In the genomic region with DNA sequence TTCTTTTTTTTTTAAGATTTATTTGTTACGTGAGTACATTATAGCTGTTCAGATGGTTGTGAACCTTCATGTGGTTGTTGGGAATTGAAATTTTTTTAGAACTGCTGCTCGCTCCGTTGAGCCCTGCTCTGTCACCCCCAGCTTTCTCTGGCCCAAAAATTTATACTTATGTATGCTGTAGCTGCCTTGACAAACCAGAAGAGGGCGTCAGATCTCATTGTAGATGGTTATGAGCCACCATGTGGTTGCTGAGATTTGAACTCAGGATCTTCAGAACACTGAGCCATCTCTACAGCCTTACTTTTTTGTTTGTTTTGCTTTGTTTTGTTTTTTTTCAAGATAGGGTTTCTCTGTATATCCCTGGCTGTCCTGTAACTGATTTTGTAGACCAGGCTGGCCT, we compare ENCODE assay signal across 22 mouse cellular contexts. TPM values are rescaled to one million over a fixed set of nuclear protein-coding genes. Genes with fewer than 3 reads are reported as not detected.
DNase-seq lines count a peak whose midpoint lies in the region; ATAC-seq and TF ChIP-seq lines count a peak whose summit lies in the region.
"Had no signal": no experiment of that assay in that cellular context is flagged by ENCODE, and none has a peak within 500 bp of the region (broad histone marks: within the 10 kb centered on the region; RNA-seq: fewer than 3 reads in every experiment).

No protein-coding gene starts in this region.

- no peaks in the 10 kb centered on the region for H3K4me1 ChIP-seq in E14TG2a.4 (replicated peaks; ENCODE audit: low read depth, low read length)
- no peaks in the 10 kb centered on the region for H3K4me1 ChIP-seq in stomach, postnatal 0 days (replicated peaks; ENCODE audit: control insufficient read depth, insufficient read depth)
- H3K4me1 ChIP-seq: embryonic facial prominence, embryonic 13.5 days; forebrain, embryonic 13.5 days; hindbrain, embryonic 12.5 days; intestine, embryonic 15.5 days had no signal

- POLR2A ChIA-PET in Patski (lab: Charles Lee): no interaction called here

- CTCF ChIA-PET in Patski (lab: Charles Lee): interaction anchor here (1.0 kb wide), 1 partner anchor 13 kb away, joined by 3 read pairs; no protein-coding TSS in a partner anchor

- no peak for TF ChIP-seq EP300 in stomach, postnatal 0 days (optimal IDR thresholded peaks at IDR 0.05)

- 87% methylated on average over 4 of the region's 4 CpGs for WGBS in stomach, postnatal 0 days

- H3K4me3 ChIP-seq in layer of hippocampus, adult 2 months: no peak overlapping the region
- no peak overlapping the region for H3K4me3 ChIP-seq in E14TG2a.4 (replicated peaks; ENCODE audit: low read length)
- H3K4me3 ChIP-seq in stomach, postnatal 0 days (ENCODE audit: low read depth, low read length): no peak overlapping the region
- H3K4me3 ChIP-seq: embryonic facial prominence, embryonic 13.5 days; forebrain, embryonic 13.5 days; hindbrain, embryonic 12.5 days; intestine, embryonic 15.5 days had no signal

- H3K27ac ChIP-seq in layer of hippocampus, adult 2 months: no peak overlapping the region
- no peak overlapping the region for H3K27ac ChIP-seq in stomach, postnatal 0 days (replicated peaks)
- H3K27ac ChIP-seq: embryonic facial prominence, embryonic 13.5 days; forebrain, embryonic 13.5 days; hindbrain, embryonic 12.5 days; intestine, embryonic 15.5 days had no signal

- no peak for ATAC-seq in Patski
- ATAC-seq in stomach, postnatal 0 days (ENCODE audit: low FRiP score, low TSS enrichment): no peak
- ATAC-seq: forebrain, embryonic 13.5 days; forebrain, postnatal 0 days; hindbrain, embryonic 16.5 days; intestine, embryonic 15.5 days had no signal

- TF ChIP-seq CTCF in layer of hippocampus, adult 2 months (conservative IDR thresholded peaks at IDR 0.05): peak; percentile 48
- TF ChIP-seq CTCF in E14TG2a.4 (conservative IDR thresholded peaks at IDR 0.05; ENCODE audit: low read length) (peak; percentile 31), Patski (IDR thresholded peaks at IDR 0.05) (peak; percentile 50)
- peak; percentile 6; the same call in 1 of the 2 replicates for TF ChIP-seq CTCF in stomach, postnatal 0 days (IDR thresholded peaks at IDR 0.05; ENCODE audit: low read depth)

- in situ Hi-C loops in Patski (cut with MboI; ENCODE audit: low pct_unique_long_range_greater_than_20kb): no loop called here

- DNase-seq in layer of hippocampus, adult 2 months (ENCODE audit: low spot score in 2 of 2): no peak
- DNase-seq in layer of hippocampus, adult 18-20 months (ENCODE audit: low spot score in 2 of 2): no peak
- no peak for DNase-seq in Patski (ENCODE audit: low read depth, low spot score)
- DNase-seq in stomach, postnatal 0 days (ENCODE audit: low spot score): no peak
- no peak for DNase-seq in gastrocnemius, adult 8-10 months (ENCODE audit: low spot score in 2 of 2)
- no peak for DNase-seq in thymus, postnatal 4 days
- DNase-seq: adrenal gland, postnatal 14 days; B cell, adult 2 months; cerebellum, adult 18-20 months; cerebellum, adult 9-11 months; cerebellum, postnatal 36 days; forebrain, postnatal 0 days; gastrocnemius, postnatal 25 days; heart, postnatal 10 days; heart, postnatal 4 days; kidney, adult 8-10 months had no signal

- no peak overlapping the region for H3K4me2 ChIP-seq in stomach, postnatal 0 days (replicated peaks; ENCODE audit: low read depth)
- H3K4me2 ChIP-seq: embryonic facial prominence, embryonic 13.5 days; forebrain, embryonic 13.5 days; hindbrain, embryonic 12.5 days; intestine, embryonic 15.5 days had no signal

- H3K9ac ChIP-seq in stomach, postnatal 0 days (ENCODE audit: low read length): no peak overlapping the region
- H3K9ac ChIP-seq: embryonic facial prominence, embryonic 13.5 days; forebrain, embryonic 13.5 days; forebrain, postnatal 0 days; hindbrain, embryonic 12.5 days; intestine, embryonic 15.5 days had no signal

- no peaks in the 10 kb centered on the region for H3K9me3 ChIP-seq in E14TG2a.4 (ENCODE audit: low read length)
- H3K9me3 ChIP-seq in stomach, postnatal 0 days (ENCODE audit: control insufficient read depth, low read length): no peaks in the 10 kb centered on the region
- H3K9me3 ChIP-seq: embryonic facial prominence, embryonic 13.5 days; forebrain, embryonic 13.5 days; hindbrain, embryonic 12.5 days; intestine, embryonic 15.5 days had no signal

- peaks cover 98% of the 10 kb centered on the region for H3K36me3 ChIP-seq in E14TG2a.4 (ENCODE audit: insufficient read depth, low read length)
- H3K36me3 ChIP-seq in stomach, postnatal 0 days (ENCODE audit: control insufficient read depth, insufficient read depth, low read length): peaks cover 11% of the 10 kb centered on the region; the same call in 1 of the 2 replicates

- H3K27me3 ChIP-seq in E14TG2a.4 (ENCODE audit: insufficient read depth, low read length) (no peaks in the 10 kb centered on the region), Patski (no peaks in the 10 kb centered on the region)
- no peaks in the 10 kb centered on the region for H3K27me3 ChIP-seq in stomach, postnatal 0 days (ENCODE audit: control insufficient read depth, insufficient read depth, low read length)
- H3K27me3 ChIP-seq: embryonic facial prominence, embryonic 13.5 days; forebrain, embryonic 13.5 days; hindbrain, embryonic 12.5 days; intestine, embryonic 15.5 days had no signal

RNA-seq across cellular contexts. Expression of gene Suz12, which starts 28.4 kb away (rescaled TPM):
- total RNA-seq in layer of hippocampus, adult 2 months (2021): 10 to 100 TPM; 43.1 to 45.4 TPM
- total RNA-seq in layer of hippocampus, adult 18-20 months (2021): 10 to 100 TPM; 36.9 to 37.0 TPM
- polyA plus RNA-seq in Patski (2021): 53.9 TPM
- polyA plus RNA-seq in stomach, postnatal 0 days (2015; fragmentation: Nextera tagmentation; extraction: Ambion mirVana): 7.9 and 8.4 TPM in 2 replicates
- total RNA-seq in gastrocnemius, adult 8-10 months (2022): 10 to 100 TPM; 19.2 to 24.1 (median 21.6) TPM

RNA-seq across cellular contexts. Expression of gene Utp6, which starts 59.1 kb away (rescaled TPM):
- total RNA-seq in layer of hippocampus, adult 2 months (2021): 10 to 100 TPM; 30.4 to 36.6 TPM
- total RNA-seq in layer of hippocampus, adult 18-20 months (2021): 10 to 100 TPM; 32.3 to 36.7 TPM
- polyA plus RNA-seq in Patski (2021): 49.7 TPM
- polyA plus RNA-seq in stomach, postnatal 0 days (2015; fragmentation: Nextera tagmentation; extraction: Ambion mirVana): 25.5 and 26.2 TPM in 2 replicates
- total RNA-seq in gastrocnemius, adult 8-10 months (2022): 10 to 100 TPM; 28.0 to 36.7 (median 29.4) TPM

RNA-seq across cellular contexts. Expression of gene Crlf3, which starts 59.5 kb away (rescaled TPM):
- 10 to 100 TPM; 25.7 to 26.2 TPM for total RNA-seq in layer of hippocampus, adult 2 months (2021)
- 10 to 100 TPM; 16.6 to 27.7 TPM for total RNA-seq in layer of hippocampus, adult 18-20 months (2021)
- polyA plus RNA-seq in Patski (2021): 27.9 TPM
- 13.2 and 13.6 TPM in 2 replicates for polyA plus RNA-seq in stomach, postnatal 0 days (2015; fragmentation: Nextera tagmentation; extraction: Ambion mirVana)
- total RNA-seq in gastrocnemius, adult 8-10 months (2022): 1 to 10 TPM; 3.7 to 4.2 (median 4.1) TPM
